Mouse (Mus musculus) midbrain, embryonic 10.5 days (tissue): ENCODE measurements around the gene Rem1. TPM values are rescaled to one million over a fixed set of nuclear protein-coding genes. Genes with fewer than 3 reads are reported as not detected.
"Not testable (repeated sequence)": the region's sequence is repeated elsewhere in the genome, so short reads cannot be mapped to it uniquely, and the experiment has no call there.

Experiments
- DNase-seq: peaks from one replicate; pipeline ENCODE4 v3.0.0-alpha.2; 2017; ENCODE audit warnings: low spot score
- H3K27ac ChIP-seq: fragments of 300-500 bp; sonication (generic); replicated peaks from 2 replicates; pipeline ENCODE4 v1.5.1; 2016; ENCODE audit warnings: mild to moderate bottlenecking
- H3K27me3 ChIP-seq: fragments of 300-500 bp; sonication (generic); 2 replicates; pipeline ENCODE4 v1.6.1; 2016; ENCODE audit warnings: low read depth, mild to moderate bottlenecking; ENCODE audit not compliant: poor library complexity, severe bottlenecking
- H3K36me3 ChIP-seq: fragments of 300-500 bp; sonication (generic); 2 replicates; pipeline ENCODE4 v1.6.1; 2016; ENCODE audit warnings: mild to moderate bottlenecking, moderate library complexity
- H3K4me1 ChIP-seq: fragments of 300-500 bp; sonication (generic); 2 replicates; pipeline ENCODE4 v1.6.1; 2016
- H3K4me3 ChIP-seq: fragments of 300-500 bp; sonication (generic); 2 replicates; pipeline ENCODE4 v1.5.1; 2016; ENCODE audit warnings: mild to moderate bottlenecking, moderate library complexity
- H3K9me3 ChIP-seq: fragments of 300-500 bp; sonication (generic); replicated peaks from 2 replicates; pipeline ENCODE4 v1.6.1; 2016; ENCODE audit warnings: mild to moderate bottlenecking
- WGBS: fragments of 180-500 bp; shearing (Covaris S2); methylation state at CpG from one replicate; pipeline ENCODE4 v1.1.7; 2016; 5-methylcytosine and 5-hydroxymethylcytosine counted together
- polyA plus RNA-seq: library from polyadenylated mRNA; unstranded; fragments of >200 nt; fragmentation: Nextera tagmentation; extraction: Ambion mirVana; gene quantifications from 2 replicates; pipeline ENCODE4 v1.2.1, GENCODE M21; 2016

Gene Rem1
- polyA plus RNA-seq, 1 experiment from 2014 or later: 0.33 TPM

GRCm38 (mm10) chr2:152634311-152634710 lies 7.6 kb downstream of the Rem1 start:
- no peak overlapping the region for H3K27ac ChIP-seq
- DNase-seq: no peak
- whole genome bisulfite sequencing: 82% methylated on average over 29 of the region's 29 CpGs
- no peak overlapping the region for H3K4me3 ChIP-seq
- H3K9me3 ChIP-seq: no peaks in the 10 kb centered on the region
- no peaks in the 10 kb centered on the region for H3K36me3 ChIP-seq
- H3K4me1 ChIP-seq: peaks cover 12% of the 10 kb centered on the region
- peaks cover 40% of the 10 kb centered on the region for H3K27me3 ChIP-seq

DNA sequence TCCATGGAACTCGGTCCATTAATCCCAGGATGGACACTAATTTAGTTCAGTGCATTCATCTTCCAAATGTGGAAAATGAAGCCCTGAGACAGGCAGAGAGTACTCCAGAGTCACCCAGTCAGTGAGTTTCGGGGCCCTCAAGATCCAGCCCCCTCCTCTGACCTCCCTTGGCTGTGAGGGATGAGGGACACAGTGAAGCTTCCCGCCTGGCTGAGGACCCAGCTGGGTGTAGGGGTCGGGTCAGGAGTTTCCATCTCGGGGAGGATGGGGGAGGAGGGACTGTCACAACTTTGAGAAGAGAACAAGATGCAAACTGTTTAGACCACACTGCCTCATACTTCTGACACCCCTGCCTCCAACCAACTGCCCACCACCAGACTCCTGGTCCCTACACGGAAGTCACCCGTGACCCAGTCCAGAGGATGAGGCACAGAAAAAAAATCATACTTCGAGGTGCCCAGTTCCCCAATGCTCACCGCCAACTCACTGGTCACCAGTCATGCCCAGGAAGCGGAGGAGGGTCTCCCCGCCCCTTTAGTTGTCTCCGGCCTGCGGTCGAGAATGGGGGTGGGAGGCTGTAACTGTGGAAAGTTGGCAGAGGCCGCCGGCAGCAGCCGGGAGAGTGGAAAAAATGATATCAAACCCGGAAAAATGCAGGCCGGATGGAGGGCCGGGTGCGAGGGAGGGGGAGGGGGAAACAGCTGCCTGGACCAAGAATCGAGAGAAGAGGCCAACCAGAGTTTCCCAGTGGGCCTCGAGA lies 9.7 kb downstream of the Rem1 start:
- 82% methylated on average over 23 of the region's 23 CpGs for WGBS
- no peak overlapping the region for H3K27ac ChIP-seq

GRCm38 (mm10) chr2:152637006-152637322 lies 10.2 kb downstream of the Rem1 start:
- Histone ChIP-seq H3K36me3 (no peaks in the 10 kb centered on the region), H3K27me3 (peaks cover 30% of the 10 kb centered on the region), H3K4me1 (peaks cover 20% of the 10 kb centered on the region), H3K27ac (no peak overlapping the region), H3K9me3 (no peaks in the 10 kb centered on the region), H3K4me3 (no peak overlapping the region)
- WGBS: 88% methylated on average over 6 of the region's 6 CpGs
- DNase-seq: no peak

More for the DNA sequence above, 9.7 kb downstream of the Rem1 start:
- H3K4me1 ChIP-seq: peaks cover 20% of the 10 kb centered on the region
- H3K36me3 ChIP-seq: no peaks in the 10 kb centered on the region
- H3K27me3 ChIP-seq: peaks cover 30% of the 10 kb centered on the region
- DNase-seq: no peak
- no peaks in the 10 kb centered on the region for H3K9me3 ChIP-seq
- no peak overlapping the region for H3K4me3 ChIP-seq

- H3K4me1 ChIP-seq: peaks cover 20% of the 10 kb centered on the region
- no peak for DNase-seq
- no peak overlapping the region for H3K27ac ChIP-seq
- no peak overlapping the region for H3K4me3 ChIP-seq
- WGBS: 89% methylated on average over 4 of the region's 4 CpGs
- no peaks in the 10 kb centered on the region for H3K9me3 ChIP-seq
- H3K36me3 ChIP-seq: no peaks in the 10 kb centered on the region
- H3K27me3 ChIP-seq: peaks cover 26% of the 10 kb centered on the region
These were observed 10.6 kb downstream of the Rem1 start for GRCm38 (mm10) chr2:152637381-152637780.

- 60% methylated on average over 6 of the region's 6 CpGs for WGBS
- Histone ChIP-seq H3K36me3 (no peaks in the 10 kb centered on the region), H3K9me3 (no peaks in the 10 kb centered on the region), H3K4me3 (no peak overlapping the region), H3K4me1 (peaks cover 13% of the 10 kb centered on the region), H3K27me3 (peaks cover 11% of the 10 kb centered on the region), H3K27ac (0 out of 2 replicates have a peak overlapping the region, but pooled peaks have one; percentile 71)
- no peak for DNase-seq
These were observed 12.1 kb downstream of the Rem1 start for GRCm38 (mm10) chr2:152638865-152639264.

GRCm38 (mm10) chr2:152639406-152640113 lies 12.8 kb downstream of the Rem1 start:
- Histone ChIP-seq H3K9me3 (no peaks in the 10 kb centered on the region), H3K4me3 (no peak overlapping the region), H3K36me3 (no peaks in the 10 kb centered on the region), H3K27ac (peak overlapping the region; percentile 71), H3K27me3 (peaks cover 5% of the 10 kb centered on the region), H3K4me1 (peaks cover 13% of the 10 kb centered on the region)
- WGBS: 17% methylated on average over 11 of the region's 11 CpGs
- peak; percentile 20 for DNase-seq

DNA sequence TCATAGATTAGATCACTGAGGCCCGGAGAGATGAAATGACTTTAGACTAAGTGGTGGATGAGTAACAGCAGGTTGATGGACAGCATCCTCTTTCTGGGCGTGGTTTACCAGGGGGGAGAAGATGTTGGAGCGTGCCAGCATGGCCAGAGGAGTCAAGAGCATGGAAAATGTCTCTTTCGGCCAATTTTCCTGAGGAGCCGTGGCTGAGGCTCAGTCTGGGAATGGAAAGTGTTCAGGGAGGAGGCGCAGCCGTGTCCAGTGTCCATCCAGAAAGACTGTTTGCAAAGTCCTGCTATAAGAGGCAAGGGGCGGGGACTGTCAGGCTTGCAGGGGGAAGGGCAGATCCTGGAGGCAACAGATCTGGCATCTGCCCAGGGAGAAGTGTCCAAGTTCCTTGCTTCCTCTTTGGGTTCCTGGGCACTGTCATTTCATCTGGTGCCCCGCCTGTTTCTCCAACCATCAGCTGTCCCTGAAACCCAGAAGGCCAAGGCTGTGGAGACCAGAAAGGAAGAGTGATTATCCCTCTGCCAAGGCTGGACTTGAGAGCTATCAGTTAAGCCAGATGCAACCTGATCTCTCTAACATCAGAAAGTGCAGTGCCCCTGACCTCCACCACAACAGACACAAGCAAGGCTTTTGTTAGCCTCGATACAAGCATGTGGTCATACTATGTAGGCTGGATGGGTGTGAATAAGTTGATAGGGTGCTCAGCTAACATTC lies 26.3 kb downstream of the Rem1 start:
- Histone ChIP-seq H3K9me3 (no peaks in the 10 kb centered on the region), H3K4me3 (no peak overlapping the region), H3K27ac (no peak overlapping the region), H3K4me1 (peaks cover 18% of the 10 kb centered on the region), H3K27me3 (no peaks in the 10 kb centered on the region), H3K36me3 (no peaks in the 10 kb centered on the region)
- 80% methylated on average over 10 of the region's 10 CpGs for WGBS
- no peak for DNase-seq

- H3K4me1 ChIP-seq: peaks cover 18% of the 10 kb centered on the region
- peak; percentile 26 for DNase-seq
- no peaks in the 10 kb centered on the region for H3K36me3 ChIP-seq
- 52% methylated on average over 14 of the region's 14 CpGs for WGBS
- H3K4me3 ChIP-seq: no peak overlapping the region
- H3K27me3 ChIP-seq: no peaks in the 10 kb centered on the region
- no peak overlapping the region for H3K27ac ChIP-seq
- no peaks in the 10 kb centered on the region for H3K9me3 ChIP-seq
These were observed 27.3 kb downstream of the Rem1 start for GRCm38 (mm10) chr2:152653874-152654715.

DNA sequence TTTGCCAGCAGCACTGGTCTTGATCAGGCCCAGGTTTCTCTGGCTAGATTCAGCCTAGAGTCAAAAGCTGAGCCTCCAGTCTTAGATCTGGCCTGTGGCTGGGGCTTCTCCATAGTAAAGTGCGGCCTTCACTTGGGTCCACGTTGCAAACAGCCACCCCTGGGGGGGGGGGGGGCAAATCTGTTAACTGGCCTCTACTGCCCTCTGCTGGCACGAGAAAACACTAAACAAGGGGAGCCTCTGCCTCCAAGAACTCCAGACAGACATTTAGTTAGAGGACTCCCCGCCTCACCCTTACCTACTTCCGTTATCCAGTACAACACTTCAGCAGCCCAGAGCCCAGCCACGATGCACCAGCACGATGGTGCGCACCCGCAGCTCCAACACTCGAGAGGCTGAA lies 30.6 kb downstream of the Rem1 start:
- H3K27ac ChIP-seq: no peak overlapping the region
- H3K9me3 ChIP-seq: no peaks in the 10 kb centered on the region
- no peaks in the 10 kb centered on the region for H3K27me3 ChIP-seq
- 60% methylated on average over 10 of the region's 10 CpGs for whole genome bisulfite sequencing
- H3K4me1 ChIP-seq: peaks cover 15% of the 10 kb centered on the region
- DNase-seq: peak; percentile 22
- no peak overlapping the region for H3K4me3 ChIP-seq
- no peaks in the 10 kb centered on the region for H3K36me3 ChIP-seq

- no peaks in the 10 kb centered on the region for H3K27me3 ChIP-seq
- H3K36me3 ChIP-seq: no peaks in the 10 kb centered on the region
- no peak overlapping the region for H3K27ac ChIP-seq
- WGBS: 87% methylated on average over 6 of the region's 6 CpGs
- no peak overlapping the region for H3K4me3 ChIP-seq
- no peak for DNase-seq
- no peaks in the 10 kb centered on the region for H3K9me3 ChIP-seq
- 0 out of 2 replicates have a peak, but pooled peaks cover 4% of the 10 kb centered on the region for H3K4me1 ChIP-seq
These were observed 34.4 kb downstream of the Rem1 start for GRCm38 (mm10) chr2:152661163-152661562.

GRCm38 (mm10) chr2:152666191-152666590 lies 39.4 kb downstream of the Rem1 start:
- H3K27ac ChIP-seq, H3K4me3 ChIP-seq, H3K27me3 ChIP-seq, H3K9me3 ChIP-seq, H3K36me3 ChIP-seq, DNase-seq: not testable (repeated sequence)
- 85% methylated on average over 3 of the region's 3 CpGs for WGBS
- peaks cover 20% of the 10 kb centered on the region for H3K4me1 ChIP-seq

DNA sequence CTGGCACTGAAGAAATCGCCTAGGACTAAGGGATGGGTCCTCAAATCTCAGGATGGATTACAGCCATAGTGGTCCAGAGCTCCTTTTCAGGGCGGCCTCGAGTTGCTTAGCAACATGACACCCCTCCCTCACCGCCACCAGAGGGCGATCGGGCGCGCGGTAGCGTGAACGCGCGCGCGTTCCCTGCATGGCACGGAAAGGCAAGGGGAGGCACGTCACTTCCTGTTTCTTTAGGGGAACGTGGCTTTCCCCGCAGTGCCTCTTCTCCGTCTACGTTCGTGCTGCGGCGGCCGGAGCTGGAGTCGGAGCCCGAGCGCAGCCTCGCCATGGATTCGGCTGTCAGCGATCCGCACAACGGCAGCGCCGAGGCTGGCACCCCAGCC lies 42.5 kb downstream of the Rem1 start, which contains the start of gene H13:
TSS of gene H13 (plus strand) at position 206 of the 383 bp plus-strand sequence.
- Histone ChIP-seq H3K27ac (peak within 1 kb of the TSS; percentile 98), H3K9me3 (no peaks in the 10 kb centered on the region), H3K36me3 (peaks cover 30% of the 10 kb centered on the region), H3K27me3 (no peaks in the 10 kb centered on the region), H3K4me1 (peaks cover 37% of the 10 kb centered on the region), H3K4me3 (peak within 1 kb of the TSS; percentile 99)
- WGBS: under 1% methylated on average over 35 of the region's 35 CpGs
- DNase-seq: peak; percentile 94
